Mouse (Mus musculus) thymus, adult 18-20 months (tissue): ENCODE results near the gene Rnf207.

Experiments used
- DNase-seq, 2 experiments: peaks; one replicate each; pipeline ENCODE4 v3.0.0; 2022; ENCODE audit warnings: mixed read lengths in 2 of 2

Gene Rnf207

GRCm38 (mm10) chr4:152318517-152319234, at the start of gene Rnf207:
Gene Rnf207 (minus strand): TSS chr4:152318993.
- no peak for DNase-seq

DNA sequence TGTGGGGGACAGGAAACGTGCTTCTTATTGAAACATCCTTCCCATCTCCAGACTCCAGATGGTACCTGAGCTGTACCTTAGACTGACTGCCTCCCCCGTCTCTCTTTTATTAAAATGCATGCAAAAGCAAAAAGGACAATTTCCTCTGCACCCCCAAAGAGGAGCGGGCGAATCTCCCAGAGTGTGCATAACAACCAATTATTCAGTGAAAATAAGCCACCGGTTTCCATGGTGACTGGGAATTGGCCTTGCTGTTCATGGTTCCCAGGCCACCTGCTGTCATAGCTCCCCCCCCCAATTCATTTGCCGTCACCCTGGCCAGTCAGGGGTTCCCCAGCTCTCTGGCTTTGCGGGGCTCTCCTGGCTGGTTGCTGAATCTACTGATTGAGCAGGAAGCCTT, 46.4 kb upstream of the Rnf207 start:
- no peak for DNase-seq

DNA sequence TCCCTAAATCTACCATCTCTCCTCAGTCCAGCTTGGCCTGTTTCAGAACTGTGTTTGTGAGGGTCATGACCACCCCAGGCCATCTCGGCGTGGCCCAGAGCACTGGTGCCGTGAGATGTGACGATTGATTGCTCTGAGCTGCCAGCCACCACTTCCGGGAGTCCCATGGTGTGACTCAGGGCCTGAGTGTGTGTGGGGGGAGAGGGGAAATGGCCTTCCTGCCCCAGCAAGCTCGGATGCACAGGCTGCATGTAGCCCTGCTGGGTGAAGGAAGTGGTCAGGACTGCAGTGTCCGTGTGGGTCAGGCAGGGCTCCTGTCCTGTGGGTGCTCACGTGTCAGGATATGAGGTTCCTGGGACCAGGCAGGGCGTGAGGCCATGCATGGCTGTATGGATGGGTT, 43.4 kb upstream of the Rnf207 start:
- DNase-seq, result no peak

- DNase-seq, result peak in 1 of 2 experiments; percentile 12
Measured at GRCm38 (mm10) chr4:152360855-152361254, 42.1 kb upstream of the Rnf207 start.

- no peak for DNase-seq
Measured at GRCm38 (mm10) chr4:152359700-152360099, 40.9 kb upstream of the Rnf207 start.

- DNase-seq, result no peak
Measured at GRCm38 (mm10) chr4:152355672-152356071, 36.9 kb upstream of the Rnf207 start.

DNA sequence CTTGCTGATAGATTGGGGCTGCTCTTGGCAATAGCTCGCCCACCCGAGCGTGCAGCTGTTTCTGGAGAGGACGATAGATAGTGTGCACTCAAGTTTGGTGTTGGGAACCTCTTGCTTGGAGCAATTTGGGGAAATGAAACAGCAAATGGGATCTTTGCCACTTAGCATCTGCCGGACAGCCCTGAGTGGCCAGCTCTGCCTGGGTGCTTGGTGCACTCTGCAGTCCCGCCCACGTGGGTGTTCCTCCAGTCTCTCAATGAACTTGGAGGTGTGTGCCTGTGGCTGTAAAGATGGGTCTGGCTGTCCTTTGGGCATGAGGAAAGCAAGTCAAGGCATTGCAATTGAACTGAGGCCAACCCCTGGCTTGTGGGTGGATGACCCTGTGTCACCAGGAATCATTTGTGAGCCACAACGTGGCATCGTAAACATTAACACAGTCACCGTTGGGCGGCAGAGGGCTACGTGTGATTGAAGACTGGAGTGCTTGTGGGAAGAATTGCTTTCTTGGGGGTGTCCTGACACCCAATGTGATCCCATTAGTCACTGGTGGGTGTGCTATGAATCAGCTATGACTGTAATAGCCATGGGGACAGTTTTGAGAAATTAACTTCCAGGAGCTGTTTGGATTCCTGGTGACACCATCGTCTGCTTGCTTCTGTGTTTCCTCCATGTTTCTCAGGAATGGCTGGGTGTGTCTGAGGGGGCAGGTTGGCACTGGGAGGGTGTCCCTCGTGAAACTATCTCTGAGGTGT, 35.3 kb upstream of the Rnf207 start:
- no peak for DNase-seq

DNA sequence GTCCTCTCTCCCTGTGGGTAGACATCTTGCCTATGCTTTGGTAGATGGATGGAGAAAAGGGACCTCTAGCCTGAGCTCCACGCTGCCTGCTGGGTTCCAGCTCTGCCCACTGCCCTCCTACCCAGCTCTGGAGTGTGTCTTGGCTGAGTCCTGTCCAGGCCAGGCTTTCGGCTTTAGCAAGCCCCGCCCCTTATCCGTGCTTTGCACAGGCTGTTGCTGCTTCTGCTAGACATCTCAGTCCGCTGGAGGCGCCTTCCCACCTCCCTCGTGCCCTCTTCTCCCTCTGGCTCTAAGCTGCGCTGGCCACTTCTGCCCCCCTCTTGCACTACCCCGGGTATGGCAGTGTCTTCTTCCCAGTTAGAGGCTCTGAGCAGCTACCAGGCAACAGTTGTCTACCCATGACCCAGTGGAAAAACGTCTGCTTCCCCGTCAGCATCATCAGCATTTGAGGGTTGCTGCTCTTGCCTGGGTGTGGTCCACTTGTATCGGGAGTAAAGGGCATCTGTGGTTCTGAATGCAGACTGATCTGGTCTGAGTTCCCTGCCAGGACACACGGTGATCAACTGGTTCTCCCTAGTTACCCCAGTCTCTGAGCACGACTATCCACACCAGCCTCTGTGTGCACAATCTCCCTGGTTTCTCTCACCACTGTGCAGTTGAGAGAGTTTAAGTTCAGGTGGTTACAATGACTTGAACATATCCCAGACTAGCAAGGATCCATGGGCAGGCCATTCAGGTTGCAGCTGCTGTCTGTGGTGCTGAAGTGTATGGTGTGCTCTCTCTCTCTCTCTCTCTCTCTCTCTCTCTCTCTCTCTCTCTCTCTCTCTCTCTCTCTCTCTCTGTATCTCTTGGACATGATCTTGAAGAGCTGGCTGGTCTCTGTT, 32.9 kb upstream of the Rnf207 start:
- DNase-seq, result no peak

GRCm38 (mm10) chr4:152350722-152351421, 32.1 kb upstream of the Rnf207 start:
- DNase-seq, result no peak

DNA sequence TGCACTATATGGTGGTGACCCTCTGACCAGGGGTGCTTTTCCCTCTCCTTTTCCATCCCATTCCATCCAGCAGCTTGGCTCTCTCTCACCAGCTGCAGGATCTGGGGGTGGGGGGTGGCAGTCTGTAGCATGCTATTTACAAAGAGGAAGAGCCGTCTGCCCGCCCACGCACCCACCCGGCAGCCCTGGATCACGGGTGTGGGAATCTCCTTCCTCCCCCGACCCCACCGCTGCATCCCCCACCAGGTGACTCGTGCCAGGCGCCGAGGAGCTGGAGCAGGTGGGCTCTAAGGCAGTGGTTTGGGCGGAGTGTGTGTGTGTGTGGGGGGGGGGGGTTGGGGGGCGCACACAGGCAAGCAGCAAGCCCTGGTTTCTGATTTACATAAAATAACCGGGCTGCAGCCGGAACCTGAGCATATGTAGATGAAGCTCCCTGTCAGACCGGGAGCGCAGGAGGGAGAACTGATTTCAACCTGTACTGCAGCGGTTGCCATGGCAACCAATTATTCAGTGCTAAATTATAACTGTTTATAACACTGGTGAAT, 31.1 kb upstream of the Rnf207 start:
- DNase-seq, result no peak

DNA sequence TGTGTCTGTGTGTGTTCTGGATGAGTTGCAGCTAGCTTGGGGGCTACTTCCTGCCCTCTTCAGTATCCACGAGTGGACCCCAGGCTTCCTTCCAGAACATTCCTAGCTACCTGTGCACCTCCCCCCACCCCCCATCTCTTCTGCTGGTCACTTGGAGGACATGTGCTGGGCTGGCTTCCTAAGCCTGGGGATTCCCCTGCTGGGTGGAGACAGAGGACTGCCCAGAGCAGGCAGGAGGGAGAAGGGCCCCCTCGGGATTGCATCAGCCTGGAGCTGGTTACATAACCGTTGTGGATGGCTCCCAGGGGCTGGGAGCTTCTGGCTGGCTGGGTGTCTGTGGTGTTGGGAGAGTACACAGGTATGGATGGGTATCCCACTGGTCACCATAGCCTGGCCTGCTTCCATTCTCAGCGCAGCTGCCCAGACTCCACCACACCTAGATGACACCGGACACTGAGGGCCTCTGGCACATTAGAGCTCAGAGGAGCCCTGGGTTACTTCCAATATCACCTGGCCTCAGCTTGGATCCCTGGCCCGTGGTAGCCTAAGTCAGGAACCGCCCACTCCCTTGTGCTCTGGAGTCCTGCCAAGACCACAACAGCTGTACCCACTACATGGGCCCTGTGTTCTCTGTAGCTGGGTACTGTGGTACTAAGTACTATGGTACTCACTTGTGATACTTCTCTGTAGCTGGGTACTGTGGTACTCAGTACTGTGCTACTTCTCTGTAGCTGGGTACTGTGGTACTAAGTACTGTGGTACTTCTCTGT, 26.5 kb upstream of the Rnf207 start:
- no peak for DNase-seq

DNA sequence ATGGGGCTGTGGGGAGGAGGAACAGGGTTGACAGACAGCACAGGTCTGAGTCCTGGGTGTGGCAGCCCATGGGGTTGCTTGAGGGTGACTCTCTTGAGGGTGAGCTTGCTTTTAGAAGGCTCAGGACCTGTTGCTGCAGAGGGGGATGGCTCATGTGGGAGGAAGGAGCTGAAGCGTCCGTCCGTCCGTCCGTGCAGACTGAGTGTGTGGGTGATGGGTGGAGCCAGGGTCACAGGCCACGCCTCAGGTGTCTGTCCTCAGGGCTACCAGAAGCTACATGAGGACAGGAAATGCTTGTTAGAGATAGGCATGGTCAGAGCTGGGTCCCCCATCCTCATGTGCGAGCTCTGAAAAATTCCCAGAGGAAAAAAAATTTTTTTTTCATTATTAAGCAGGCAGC, 25.9 kb upstream of the Rnf207 start:
- DNase-seq, result no peak

- DNase-seq, result no peak
Measured at GRCm38 (mm10) chr4:152343296-152343695, 24.5 kb upstream of the Rnf207 start.

- DNase-seq, result no peak
Measured at GRCm38 (mm10) chr4:152340584-152341284, 21.9 kb upstream of the Rnf207 start.

GRCm38 (mm10) chr4:152339293-152339790, 20.5 kb upstream of the Rnf207 start:
- no peak for DNase-seq

GRCm38 (mm10) chr4:152338419-152339292, 19.9 kb upstream of the Rnf207 start, which contains the start of gene Chd5:
Gene Chd5 (plus strand): TSS chr4:152338651.
- DNase-seq, result no peak

- DNase-seq, result no peak
Measured at GRCm38 (mm10) chr4:152337772-152338171, 19.0 kb upstream of the Rnf207 start.

- DNase-seq, result no peak
Measured at GRCm38 (mm10) chr4:152333587-152333986, 14.8 kb upstream of the Rnf207 start.

- peak; percentile 22 to 37 for DNase-seq
Measured at GRCm38 (mm10) chr4:152332952-152333351, 14.2 kb upstream of the Rnf207 start.

DNA sequence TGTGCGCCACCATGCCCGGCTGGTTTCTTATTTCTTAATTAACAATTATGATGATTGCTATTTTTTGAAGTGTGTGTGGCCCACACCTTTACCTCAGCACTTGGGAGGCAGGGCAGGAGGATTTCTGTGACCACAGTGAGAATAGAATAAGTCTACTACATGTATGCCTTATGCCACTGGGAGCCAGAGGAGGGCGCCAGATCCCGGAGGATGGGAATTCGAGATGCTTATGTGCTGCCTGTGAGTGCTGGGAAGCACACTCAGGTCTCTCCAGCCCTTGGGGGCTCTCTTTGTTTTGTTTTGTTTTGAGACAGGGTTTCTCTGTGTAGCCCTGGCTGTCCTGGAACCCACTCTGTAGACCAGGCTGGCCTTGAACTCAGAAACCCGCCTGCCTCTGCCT, 9.9 kb upstream of the Rnf207 start:
- no peak for DNase-seq
